Mouse (Mus musculus): ENCODE data around the gene Zmynd8. TPM values are rescaled to one million over a fixed set of nuclear protein-coding genes. Genes with fewer than 3 reads are reported as not detected.

Gene Zmynd8
- total and polyA plus RNA-seq, 3 experiments = 54.5 to 153 (median 82.4) TPM

DNA sequence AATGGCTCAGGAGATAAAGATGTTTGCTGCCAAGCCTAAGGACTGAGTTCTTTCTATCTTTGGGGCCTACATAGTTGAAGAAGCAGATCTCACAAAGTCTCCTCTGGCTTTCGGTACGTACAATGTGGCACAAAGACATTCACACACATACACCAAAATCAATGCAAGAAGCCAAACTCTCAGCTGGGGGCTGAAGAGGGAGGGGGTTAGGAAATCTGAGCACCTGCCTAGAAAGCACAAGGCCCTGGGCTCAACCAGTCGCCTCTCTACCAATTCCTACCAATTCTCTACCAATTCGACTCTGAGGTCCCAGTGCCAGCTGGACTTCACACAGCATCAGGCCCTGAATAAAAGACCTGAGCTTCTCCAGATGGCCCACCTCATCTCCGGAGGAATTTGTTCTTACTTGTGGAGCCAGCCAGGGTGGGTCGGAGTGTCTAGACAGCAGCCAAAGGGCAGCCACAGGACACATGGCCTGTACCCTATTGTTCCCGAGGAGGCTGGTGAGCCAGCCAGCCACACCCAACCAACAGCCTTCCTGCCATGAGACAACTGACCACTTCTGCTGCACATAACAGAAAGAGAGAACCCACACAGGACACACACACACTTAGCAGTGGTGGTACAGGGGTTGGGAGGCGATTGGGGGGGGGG, 30.2 kb downstream of the Zmynd8 start:
- Histone ChIP-seq H3K4me1 (ENCODE audit: insufficient read depth, low read depth, low read length) (peaks cover 58% of the 10 kb centered on the region), H3K27me3 (ENCODE audit: insufficient read depth, low read length) (no peaks in the 10 kb centered on the region), H3K4me3 (ENCODE audit: low read depth, low read length) (no peak overlapping the region), H3K36me3 (replicated peaks) (peaks cover 98% of the 10 kb centered on the region), H3K9me3 (replicated peaks) (no peaks in the 10 kb centered on the region)
- ATAC-seq (ENCODE audit: extremely low read depth, insufficient number of reproducible peaks, low FRiP score, poor library complexity, severe bottlenecking) = no peak
- no peak for DNase-seq (ENCODE audit: low spot score)
- TF ChIP-seq CTCF (IDR thresholded peaks at IDR 0.05; ENCODE audit: low read depth, low read length) (no peak), POLR2AphosphoS5 (IDR thresholded peaks at IDR 0.05; ENCODE audit: insufficient replicate concordance, low read depth, low read length) (no peak), GATA2 (IDR thresholded peaks at IDR 0.05; ENCODE audit: borderline replicate concordance, low read depth, low read length) (no peak), GATA1 (IDR thresholded peaks at IDR 0.05; ENCODE audit: borderline replicate concordance, low read length) (no peak), TAL1 (conservative IDR thresholded peaks at IDR 0.05; ENCODE audit: low read depth, low read length) (no peak)

- no peak for ATAC-seq (ENCODE audit: extremely low read depth, insufficient number of reproducible peaks, low FRiP score, poor library complexity, severe bottlenecking)
- Histone ChIP-seq H3K9me3 (replicated peaks) (no peaks in the 10 kb centered on the region), H3K4me3 (ENCODE audit: low read depth, low read length) (no peak overlapping the region), H3K27me3 (ENCODE audit: insufficient read depth, low read length) (no peaks in the 10 kb centered on the region), H3K36me3 (replicated peaks) (peaks cover 96% of the 10 kb centered on the region), H3K4me1 (ENCODE audit: insufficient read depth, low read depth, low read length) (peaks cover 56% of the 10 kb centered on the region)
- no peak for DNase-seq (ENCODE audit: low spot score)
- TF ChIP-seq GATA1 (IDR thresholded peaks at IDR 0.05; ENCODE audit: borderline replicate concordance, low read length) (no peak), TAL1 (conservative IDR thresholded peaks at IDR 0.05; ENCODE audit: low read depth, low read length) (no peak), POLR2AphosphoS5 (IDR thresholded peaks at IDR 0.05; ENCODE audit: insufficient replicate concordance, low read depth, low read length) (no peak), CTCF (IDR thresholded peaks at IDR 0.05; ENCODE audit: low read depth, low read length) (no peak), GATA2 (IDR thresholded peaks at IDR 0.05; ENCODE audit: borderline replicate concordance, low read depth, low read length) (no peak)
These were observed 31.3 kb downstream of the Zmynd8 start for GRCm38 (mm10) chr2:165867549-165867948.

DNA sequence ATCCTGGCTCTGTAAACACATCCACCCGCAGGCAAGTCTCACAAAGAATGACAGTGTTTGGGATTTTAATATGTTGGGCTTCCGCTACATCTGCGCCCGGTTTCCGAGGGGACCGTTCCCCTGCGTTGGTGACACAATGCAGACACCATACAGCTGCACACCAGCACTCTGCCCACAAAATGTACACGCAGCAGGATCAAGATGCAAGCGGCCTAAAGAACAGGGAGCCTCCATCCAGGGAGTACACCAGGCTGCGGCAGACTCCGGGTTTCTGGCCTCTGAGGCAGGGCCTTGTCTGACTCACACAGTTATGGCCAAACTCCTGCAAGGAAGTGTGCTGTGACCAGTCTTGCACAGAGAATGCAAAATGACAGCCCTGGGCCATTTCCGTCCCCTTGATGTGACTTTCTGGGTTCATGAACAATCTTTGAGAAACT, 31.8 kb downstream of the Zmynd8 start:
- DNase-seq (ENCODE audit: low spot score) (no peak), ATAC-seq (ENCODE audit: extremely low read depth, insufficient number of reproducible peaks, low FRiP score, poor library complexity, severe bottlenecking) (no peak)
- peaks cover 60% of the 10 kb centered on the region for H3K4me1 ChIP-seq (ENCODE audit: insufficient read depth, low read depth, low read length)

GRCm38 (mm10) chr2:165866412-165866811, 32.4 kb downstream of the Zmynd8 start:
- ATAC-seq (ENCODE audit: extremely low read depth, insufficient number of reproducible peaks, low FRiP score, poor library complexity, severe bottlenecking) = no peak
- H3K9me3 ChIP-seq (replicated peaks) = no peaks in the 10 kb centered on the region
- peaks cover 97% of the 10 kb centered on the region for H3K36me3 ChIP-seq (replicated peaks)
- H3K4me1 ChIP-seq (ENCODE audit: insufficient read depth, low read depth, low read length) = peaks cover 65% of the 10 kb centered on the region
- no peaks in the 10 kb centered on the region for H3K27me3 ChIP-seq (ENCODE audit: insufficient read depth, low read length)
- no peak overlapping the region for H3K4me3 ChIP-seq (ENCODE audit: low read depth, low read length)
- no peak for TF ChIP-seq POLR2AphosphoS5 (IDR thresholded peaks at IDR 0.05; ENCODE audit: insufficient replicate concordance, low read depth, low read length)
- DNase-seq (ENCODE audit: low spot score) = no peak

More for the DNA sequence above, 31.8 kb downstream of the Zmynd8 start:
- Histone ChIP-seq H3K27me3 (ENCODE audit: insufficient read depth, low read length) (no peaks in the 10 kb centered on the region), H3K36me3 (replicated peaks) (peaks cover 97% of the 10 kb centered on the region), H3K9me3 (replicated peaks) (no peaks in the 10 kb centered on the region), H3K4me3 (ENCODE audit: low read depth, low read length) (no peak overlapping the region)
- TF ChIP-seq GATA1 (IDR thresholded peaks at IDR 0.05; ENCODE audit: borderline replicate concordance, low read length) (no peak), TAL1 (conservative IDR thresholded peaks at IDR 0.05; ENCODE audit: low read depth, low read length) (no peak), POLR2AphosphoS5 (IDR thresholded peaks at IDR 0.05; ENCODE audit: insufficient replicate concordance, low read depth, low read length) (no peak), GATA2 (IDR thresholded peaks at IDR 0.05; ENCODE audit: borderline replicate concordance, low read depth, low read length) (no peak), CTCF (IDR thresholded peaks at IDR 0.05; ENCODE audit: low read depth, low read length) (no peak)

GRCm38 (mm10) chr2:165864769-165865168, 34.0 kb downstream of the Zmynd8 start:
- Histone ChIP-seq H3K4me3 (ENCODE audit: low read depth, low read length) (no peak overlapping the region), H3K9me3 (replicated peaks) (no peaks in the 10 kb centered on the region), H3K36me3 (replicated peaks) (peaks cover 96% of the 10 kb centered on the region), H3K27me3 (ENCODE audit: insufficient read depth, low read length) (no peaks in the 10 kb centered on the region), H3K4me1 (ENCODE audit: insufficient read depth, low read depth, low read length) (peaks cover 67% of the 10 kb centered on the region)
- DNase-seq (ENCODE audit: low spot score) (no peak), ATAC-seq (ENCODE audit: extremely low read depth, insufficient number of reproducible peaks, low FRiP score, poor library complexity, severe bottlenecking) (no peak)
- TF ChIP-seq POLR2AphosphoS5 (IDR thresholded peaks at IDR 0.05; ENCODE audit: insufficient replicate concordance, low read depth, low read length) (no peak), GATA1 (IDR thresholded peaks at IDR 0.05; ENCODE audit: borderline replicate concordance, low read length) (no peak), GATA2 (IDR thresholded peaks at IDR 0.05; ENCODE audit: borderline replicate concordance, low read depth, low read length) (no peak), CTCF (IDR thresholded peaks at IDR 0.05; ENCODE audit: low read depth, low read length) (no peak), TAL1 (conservative IDR thresholded peaks at IDR 0.05; ENCODE audit: low read depth, low read length) (no peak)

- H3K4me1 ChIP-seq (ENCODE audit: insufficient read depth, low read depth, low read length) = peaks cover 76% of the 10 kb centered on the region
- ATAC-seq (ENCODE audit: extremely low read depth, insufficient number of reproducible peaks, low FRiP score, poor library complexity, severe bottlenecking) (no peak), DNase-seq (ENCODE audit: low spot score) (no peak)
- H3K4me3 ChIP-seq (ENCODE audit: low read depth, low read length) = no peak overlapping the region; the same call in 1 of the 2 replicates
- TF ChIP-seq TAL1 (conservative IDR thresholded peaks at IDR 0.05; ENCODE audit: low read depth, low read length) (no peak), GATA1 (IDR thresholded peaks at IDR 0.05; ENCODE audit: borderline replicate concordance, low read length) (no peak), CTCF (IDR thresholded peaks at IDR 0.05; ENCODE audit: low read depth, low read length) (no peak), GATA2 (IDR thresholded peaks at IDR 0.05; ENCODE audit: borderline replicate concordance, low read depth, low read length) (no peak), POLR2AphosphoS5 (IDR thresholded peaks at IDR 0.05; ENCODE audit: insufficient replicate concordance, low read depth, low read length) (no peak)
- H3K9me3 ChIP-seq (replicated peaks) = no peaks in the 10 kb centered on the region
- peaks cover 96% of the 10 kb centered on the region for H3K36me3 ChIP-seq (replicated peaks)
- no peaks in the 10 kb centered on the region for H3K27me3 ChIP-seq (ENCODE audit: insufficient read depth, low read length)
These were observed 36.9 kb downstream of the Zmynd8 start for GRCm38 (mm10) chr2:165861683-165862594.

All from G1E (cell line).